Mouse (Mus musculus): ENCODE results near the gene Slc27a5. TPM values are rescaled to one million over a fixed set of nuclear protein-coding genes. Genes with fewer than 3 reads are reported as not detected.

The Slc27a5 gene
- polyA plus RNA-seq, 1 experiment from 2014 or later, result not detected

DNA sequence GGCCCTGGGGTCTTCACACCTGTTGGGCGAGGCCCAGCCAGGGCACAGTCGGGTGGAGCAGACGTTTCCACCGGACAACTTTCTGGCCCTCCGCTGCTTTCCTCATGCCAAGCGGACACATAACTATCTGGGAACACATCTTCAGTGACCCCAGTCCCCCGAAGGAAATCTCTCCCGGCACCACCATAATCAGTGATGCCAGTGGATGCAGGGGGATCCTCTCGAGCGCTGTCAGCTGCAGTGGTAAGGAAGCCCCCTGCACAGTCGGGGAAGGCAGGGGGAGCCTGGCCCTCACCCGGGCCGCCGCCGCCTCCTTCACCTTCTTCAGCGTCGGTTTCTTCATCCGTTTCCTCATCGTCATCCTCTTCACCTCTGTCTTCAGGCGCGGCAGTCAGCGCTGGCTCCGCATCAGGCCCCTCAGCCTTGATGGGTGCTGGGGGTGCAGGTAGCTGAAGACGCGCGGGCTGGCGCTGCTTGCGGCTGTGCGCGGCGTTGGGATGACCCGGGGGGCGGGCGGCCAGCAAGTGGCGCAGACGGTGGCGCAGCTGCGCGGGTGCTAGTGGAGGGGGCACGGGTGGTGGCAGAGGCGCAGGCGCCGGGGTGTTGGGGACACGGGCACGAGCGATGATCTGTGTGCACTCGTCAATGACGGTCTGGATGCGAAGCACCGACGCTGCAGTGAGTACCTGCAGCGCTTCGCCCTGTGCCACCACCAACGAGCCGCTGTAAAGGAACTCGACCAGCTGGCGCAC lies 9.5 kb upstream of the Slc27a5 start:
- Histone ChIP-seq H3K9ac (replicated peaks; ENCODE audit: low read depth) (no peak overlapping the region), H3K9me3 (ENCODE audit: low read length) (no peaks in the 10 kb centered on the region), H3K4me1 (ENCODE audit: insufficient read depth, low read depth, low read length) (peaks cover 7% of the 10 kb centered on the region; the same call in 1 of the 2 replicates), H3K4me3 (ENCODE audit: low read depth, low read length) (no peak overlapping the region), H3K27ac (ENCODE audit: low read length) (no peak overlapping the region), H3K4me2 (replicated peaks; ENCODE audit: low read depth, low read length) (no peak overlapping the region), H3K27me3 (replicated peaks; ENCODE audit: insufficient read depth, low read length) (no peaks in the 10 kb centered on the region), H3K36me3 (ENCODE audit: insufficient read depth, low read length) (no peaks in the 10 kb centered on the region)
- no peak for DNase-seq (ENCODE audit: low spot score)
- 57% methylated on average over 55 of the region's 57 CpGs for WGBS
- TF ChIP-seq CTCF (IDR thresholded peaks at IDR 0.05), result no peak
- no peak for TF ChIP-seq EP300 (IDR thresholded peaks at IDR 0.05)
- no peak for ATAC-seq

DNA sequence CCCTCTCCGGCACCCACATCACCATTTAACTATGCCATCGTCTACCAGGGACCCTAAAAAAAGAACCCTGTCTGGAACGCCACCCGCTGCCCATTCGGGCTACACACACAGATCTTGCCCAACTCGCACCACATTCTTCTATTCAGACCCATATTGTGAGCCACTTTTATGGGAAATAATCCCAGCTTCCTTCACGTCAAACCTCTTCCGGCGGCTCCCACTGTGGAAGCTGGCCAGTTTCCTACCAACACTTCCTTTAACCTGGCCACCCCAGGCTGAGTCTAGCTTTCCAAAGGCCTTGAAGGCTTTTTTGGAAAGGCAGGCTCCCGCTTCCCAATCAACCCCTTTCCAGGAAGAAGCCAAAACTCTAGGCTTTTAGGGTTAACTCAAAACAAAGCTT lies 8.5 kb upstream of the Slc27a5 start:
- WGBS, result 83% methylated on average over 10 of the region's 10 CpGs
- no peak overlapping the region for H3K4me3 ChIP-seq (ENCODE audit: low read depth, low read length)
- H3K4me2 ChIP-seq (replicated peaks; ENCODE audit: low read depth, low read length), result no peak overlapping the region
- ATAC-seq, result no peak
- no peaks in the 10 kb centered on the region for H3K27me3 ChIP-seq (replicated peaks; ENCODE audit: insufficient read depth, low read length)
- no peaks in the 10 kb centered on the region for H3K36me3 ChIP-seq (ENCODE audit: insufficient read depth, low read length)
- no peak for DNase-seq (ENCODE audit: low spot score)
- H3K4me1 ChIP-seq (ENCODE audit: insufficient read depth, low read depth, low read length), result peaks cover 7% of the 10 kb centered on the region; the same call in 1 of the 2 replicates
- H3K9me3 ChIP-seq (ENCODE audit: low read length), result no peaks in the 10 kb centered on the region
- TF ChIP-seq EP300 (IDR thresholded peaks at IDR 0.05), result no peak
- no peak for TF ChIP-seq CTCF (IDR thresholded peaks at IDR 0.05)
- no peak overlapping the region for H3K27ac ChIP-seq (ENCODE audit: low read length)
- H3K9ac ChIP-seq (replicated peaks; ENCODE audit: low read depth), result no peak overlapping the region

DNA sequence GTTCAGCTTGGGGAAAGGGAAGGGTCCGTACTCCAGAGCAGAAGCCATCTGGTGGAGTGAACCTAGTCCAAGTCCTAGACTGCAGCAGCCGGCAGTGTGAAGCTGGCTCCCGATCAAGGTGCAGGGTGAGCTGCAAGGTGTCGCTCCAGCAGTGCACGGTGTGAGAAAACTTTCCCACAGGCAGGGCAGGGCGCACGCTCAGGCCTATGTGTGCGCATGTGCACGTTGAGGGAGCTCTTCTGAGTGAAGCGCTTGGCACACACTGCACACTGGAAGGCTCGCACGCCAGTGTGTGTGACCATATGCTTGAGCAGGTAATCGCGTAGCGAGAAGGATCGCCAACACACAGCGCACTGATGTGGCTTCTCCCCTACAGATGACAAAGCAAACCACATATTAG lies 8.0 kb upstream of the Slc27a5 start:
- WGBS, result 88% methylated on average over 17 of the region's 17 CpGs
- TF ChIP-seq EP300 (IDR thresholded peaks at IDR 0.05) (no peak), CTCF (IDR thresholded peaks at IDR 0.05) (no peak)
- Histone ChIP-seq H3K36me3 (ENCODE audit: insufficient read depth, low read length) (no peaks in the 10 kb centered on the region), H3K27me3 (replicated peaks; ENCODE audit: insufficient read depth, low read length) (no peaks in the 10 kb centered on the region), H3K4me2 (replicated peaks; ENCODE audit: low read depth, low read length) (no peak overlapping the region), H3K27ac (ENCODE audit: low read length) (no peak overlapping the region), H3K9me3 (ENCODE audit: low read length) (no peaks in the 10 kb centered on the region), H3K4me1 (ENCODE audit: insufficient read depth, low read depth, low read length) (peaks cover 7% of the 10 kb centered on the region; the same call in 1 of the 2 replicates), H3K9ac (replicated peaks; ENCODE audit: low read depth) (no peak overlapping the region), H3K4me3 (ENCODE audit: low read depth, low read length) (no peak overlapping the region)
- ATAC-seq (no peak), DNase-seq (ENCODE audit: low spot score) (no peak)

DNA sequence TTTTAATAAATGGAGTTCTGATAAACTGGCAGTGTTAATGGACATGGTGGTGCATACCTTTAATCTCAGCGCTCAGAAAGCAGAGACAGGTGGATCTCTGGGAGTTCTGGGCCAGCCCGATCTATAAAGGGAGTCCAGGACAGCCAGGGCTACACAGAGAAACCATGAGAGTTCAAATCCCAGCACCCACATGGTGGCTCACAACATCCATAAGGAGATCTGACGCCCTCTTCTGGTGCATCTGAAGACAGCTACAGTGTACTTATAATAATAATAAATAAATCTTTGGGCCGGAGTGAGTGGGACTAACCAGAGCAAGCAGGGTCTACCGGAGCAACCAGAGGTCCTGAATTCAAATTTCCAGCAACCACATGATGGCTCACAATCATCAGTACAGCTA lies 5.4 kb upstream of the Slc27a5 start:
- no peaks in the 10 kb centered on the region for H3K27me3 ChIP-seq (replicated peaks; ENCODE audit: insufficient read depth, low read length)
- H3K4me2 ChIP-seq (replicated peaks; ENCODE audit: low read depth, low read length), result no peak overlapping the region
- no peak for DNase-seq (ENCODE audit: low spot score)
- no peak overlapping the region for H3K27ac ChIP-seq (ENCODE audit: low read length)
- no peak for ATAC-seq
- no peak overlapping the region for H3K4me3 ChIP-seq (ENCODE audit: low read depth, low read length)
- TF ChIP-seq EP300 (IDR thresholded peaks at IDR 0.05), result no peak
- TF ChIP-seq CTCF (IDR thresholded peaks at IDR 0.05), result 0 out of 2 replicates have a peak, but pooled peaks have one; percentile 19
- 72% methylated on average over 5 of the region's 5 CpGs for WGBS
- H3K9me3 ChIP-seq (ENCODE audit: low read length), result no peaks in the 10 kb centered on the region
- no peaks in the 10 kb centered on the region for H3K4me1 ChIP-seq (ENCODE audit: insufficient read depth, low read depth, low read length)
- H3K9ac ChIP-seq (replicated peaks; ENCODE audit: low read depth), result no peak overlapping the region
- no peaks in the 10 kb centered on the region for H3K36me3 ChIP-seq (ENCODE audit: insufficient read depth, low read length)

DNA sequence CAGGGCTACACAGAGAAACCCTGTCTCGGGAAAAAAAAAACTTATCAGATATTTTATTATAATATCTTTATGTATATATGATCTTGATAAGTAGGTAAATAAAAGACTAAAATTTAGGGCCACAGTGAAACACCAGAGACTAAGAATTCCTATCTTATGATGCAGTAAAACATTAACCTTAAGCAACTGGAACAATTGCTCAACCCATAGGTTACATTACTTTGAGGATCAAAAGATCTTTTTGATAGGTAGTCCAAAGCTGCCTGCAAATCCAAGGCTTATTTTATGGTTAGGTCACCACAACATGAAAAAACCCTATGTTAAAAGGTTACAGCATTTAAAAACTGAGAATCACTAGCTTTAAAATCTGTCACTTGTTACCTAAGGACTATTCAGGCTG lies 3.6 kb upstream of the Slc27a5 start:
- no peaks in the 10 kb centered on the region for H3K36me3 ChIP-seq (ENCODE audit: insufficient read depth, low read length)
- no peak overlapping the region for H3K27ac ChIP-seq (ENCODE audit: low read length)
- H3K4me2 ChIP-seq (replicated peaks; ENCODE audit: low read depth, low read length), result no peak overlapping the region
- no peaks in the 10 kb centered on the region for H3K4me1 ChIP-seq (ENCODE audit: insufficient read depth, low read depth, low read length)
- no peak overlapping the region for H3K9ac ChIP-seq (replicated peaks; ENCODE audit: low read depth)
- H3K9me3 ChIP-seq (ENCODE audit: low read length), result no peaks in the 10 kb centered on the region
- 50% methylated on average over 1 of the region's 1 CpGs for WGBS
- TF ChIP-seq EP300 (IDR thresholded peaks at IDR 0.05) (no peak), CTCF (IDR thresholded peaks at IDR 0.05) (no peak)
- ATAC-seq (no peak), DNase-seq (ENCODE audit: low spot score) (no peak)
- H3K4me3 ChIP-seq (ENCODE audit: low read depth, low read length), result no peak overlapping the region
- H3K27me3 ChIP-seq (replicated peaks; ENCODE audit: insufficient read depth, low read length), result no peaks in the 10 kb centered on the region

- no peak for TF ChIP-seq EP300 (IDR thresholded peaks at IDR 0.05)
- no peak for TF ChIP-seq CTCF (IDR thresholded peaks at IDR 0.05)
- H3K4me1 ChIP-seq (ENCODE audit: insufficient read depth, low read depth, low read length), result no peaks in the 10 kb centered on the region
- no peak within 1 kb of the TSS for H3K9ac ChIP-seq (replicated peaks; ENCODE audit: low read depth)
- H3K4me2 ChIP-seq (replicated peaks; ENCODE audit: low read depth, low read length), result no peak within 1 kb of the TSS
- no peaks in the 10 kb centered on the region for H3K36me3 ChIP-seq (ENCODE audit: insufficient read depth, low read length)
- DNase-seq (ENCODE audit: low spot score), result no peak
- no peak within 1 kb of the TSS for H3K27ac ChIP-seq (ENCODE audit: low read length)
- H3K27me3 ChIP-seq (replicated peaks; ENCODE audit: insufficient read depth, low read length), result no peaks in the 10 kb centered on the region
- whole genome bisulfite sequencing, result 79% methylated on average over 3 of the region's 3 CpGs
- no peaks in the 10 kb centered on the region for H3K9me3 ChIP-seq (ENCODE audit: low read length)
- no peak for ATAC-seq
- H3K4me3 ChIP-seq (ENCODE audit: low read depth, low read length), result no peak within 1 kb of the TSS
These were observed 859 bp upstream of the Slc27a5 start, which contains the start of gene Trim28 for GRCm38 (mm10) chr7:12998851-12999250. Gene Trim28, plus strand, starts transcription at chr7:12999114.
